Mouse (Mus musculus): ENCODE measurements at regions not wholly inside any gene's neighbourhood (a gene's known extent, or its start where the extent isn't known, plus 50 kb on each side); places are given as distances from the start of the nearest gene placed in this dataset.

DNA sequence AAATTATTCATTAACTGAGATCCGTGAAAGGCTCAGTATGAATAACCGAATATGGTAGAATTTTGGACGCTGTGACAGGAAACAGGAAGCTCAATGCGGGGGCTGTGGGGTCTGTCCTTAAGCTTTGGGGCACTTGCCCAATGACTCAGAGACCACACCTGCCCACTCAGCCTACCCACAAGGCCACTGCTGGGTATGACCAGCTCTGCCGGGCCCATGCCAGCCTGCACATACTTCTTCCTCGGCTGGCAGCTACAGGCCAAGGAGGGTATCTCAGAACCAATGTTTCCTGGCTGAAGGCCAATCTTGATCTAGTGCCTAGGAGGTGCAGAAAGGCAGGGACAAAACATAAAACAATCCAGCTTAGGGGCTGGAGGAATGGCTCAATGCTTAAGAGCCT, 230.9 kb upstream of the Serp2 start:
- Histone ChIP-seq H3K36me3 (ENCODE audit: control insufficient read depth, insufficient read depth, low read length, poor library complexity, severe bottlenecking) (no peaks in the 10 kb centered on the region), H3K27me3 (ENCODE audit: control insufficient read depth, insufficient read depth, low read length, poor library complexity, severe bottlenecking) (no peaks in the 10 kb centered on the region)
- no peak for DNase-seq (ENCODE audit: low read depth, low spot score)

DNA sequence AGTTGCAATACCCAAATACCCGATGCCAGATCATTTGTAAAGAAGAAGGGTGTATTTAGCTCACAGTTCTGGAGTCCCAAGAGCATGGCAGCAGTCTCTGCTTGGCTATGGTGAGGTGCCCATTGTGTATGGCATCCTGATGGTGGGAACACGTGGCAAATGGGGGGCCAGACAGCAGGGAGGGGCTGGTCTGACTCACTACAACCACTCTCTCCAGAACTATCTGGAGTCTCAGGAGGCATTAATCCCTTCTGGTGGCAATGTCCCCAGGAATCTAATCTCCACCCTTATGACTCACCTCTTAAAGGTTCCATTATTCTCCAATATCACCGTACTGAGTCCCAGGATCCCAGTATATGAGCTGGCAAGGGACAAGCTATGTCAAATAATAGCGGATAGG, 229.5 kb upstream of the Serp2 start:
- no peaks in the 10 kb centered on the region for H3K27me3 ChIP-seq (ENCODE audit: control insufficient read depth, insufficient read depth, low read length, poor library complexity, severe bottlenecking)
- no peak for DNase-seq (ENCODE audit: low read depth, low spot score)
- no peaks in the 10 kb centered on the region for H3K36me3 ChIP-seq (ENCODE audit: control insufficient read depth, insufficient read depth, low read length, poor library complexity, severe bottlenecking)

DNA sequence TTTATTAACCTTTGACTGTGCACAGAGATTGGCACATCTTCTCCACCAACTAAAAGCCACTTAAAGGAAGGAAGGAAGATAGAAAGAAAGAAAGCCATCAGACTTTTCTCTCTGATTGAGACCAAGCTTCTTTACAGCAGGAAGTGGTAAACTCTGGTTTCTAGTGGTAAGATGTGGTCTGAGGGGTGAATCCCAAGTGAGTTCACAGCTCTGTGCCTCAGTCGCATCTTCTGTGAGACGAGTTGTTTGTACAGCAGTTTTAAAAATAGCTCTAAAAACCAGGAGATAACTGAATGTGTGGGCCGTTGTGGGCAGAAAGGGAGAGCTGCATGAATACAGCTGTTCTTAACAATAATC, 224.8 kb upstream of the Serp2 start:
- Histone ChIP-seq H3K36me3 (ENCODE audit: control insufficient read depth, insufficient read depth, low read length, poor library complexity, severe bottlenecking) (no peaks in the 10 kb centered on the region), H3K27me3 (ENCODE audit: control insufficient read depth, insufficient read depth, low read length, poor library complexity, severe bottlenecking) (no peaks in the 10 kb centered on the region)
- DNase-seq (ENCODE audit: low read depth, low spot score): peak; percentile 33

- Histone ChIP-seq H3K36me3 (ENCODE audit: control insufficient read depth, insufficient read depth, low read length, poor library complexity, severe bottlenecking) (no peaks in the 10 kb centered on the region), H3K27me3 (ENCODE audit: control insufficient read depth, insufficient read depth, low read length, poor library complexity, severe bottlenecking) (no peaks in the 10 kb centered on the region)
- DNase-seq (ENCODE audit: low read depth, low spot score): no peak
Measured at GRCm38 (mm10) chr14:76780572-76781523, 224.2 kb upstream of the Serp2 start.

DNA sequence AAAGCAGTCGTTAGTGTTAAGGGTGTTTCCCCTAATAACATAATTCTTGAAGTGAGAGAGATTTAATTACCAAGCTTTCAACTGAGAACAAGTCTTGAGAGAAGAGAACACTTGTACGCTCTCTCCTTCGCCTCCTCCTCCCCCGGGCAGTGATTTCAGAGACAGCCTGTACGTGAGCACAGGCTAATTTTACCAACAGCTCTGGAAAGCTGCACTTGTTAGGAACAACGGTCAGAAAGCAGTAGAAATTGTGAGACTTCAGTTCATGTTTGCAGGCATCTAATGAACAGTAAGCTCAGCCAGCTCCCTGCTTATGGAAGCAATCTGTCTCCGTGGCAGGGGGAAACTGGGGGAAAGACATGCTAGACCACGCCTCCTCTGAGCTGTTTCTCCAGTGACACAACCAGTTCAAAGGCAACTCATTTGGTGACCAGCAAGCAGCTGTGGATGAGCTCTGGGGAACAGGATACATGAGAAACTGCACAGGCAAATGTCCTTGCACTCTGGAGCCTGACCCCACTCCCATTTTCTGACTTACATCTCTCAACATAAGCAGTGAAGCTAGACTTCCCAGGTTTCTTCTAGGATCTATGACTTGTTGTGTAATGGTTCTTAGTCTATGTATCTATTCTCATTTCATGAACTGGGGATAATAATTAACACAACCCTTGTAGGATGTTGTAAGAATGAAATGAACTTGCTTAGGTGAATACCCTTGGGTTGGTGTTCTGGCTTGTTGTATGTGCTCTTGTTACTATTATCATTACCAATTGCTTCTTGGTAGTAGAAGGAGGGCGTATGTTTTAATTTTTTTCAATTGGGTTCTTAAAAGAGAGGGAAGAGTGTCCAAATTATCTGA, 222.1 kb upstream of the Serp2 start:
- Histone ChIP-seq H3K36me3 (ENCODE audit: control insufficient read depth, insufficient read depth, low read length, poor library complexity, severe bottlenecking) (no peaks in the 10 kb centered on the region), H3K27me3 (ENCODE audit: control insufficient read depth, insufficient read depth, low read length, poor library complexity, severe bottlenecking) (no peaks in the 10 kb centered on the region)
- no peak for DNase-seq (ENCODE audit: low read depth, low spot score)

GRCm38 (mm10) chr14:76775387-76775924, 218.8 kb upstream of the Serp2 start:
- DNase-seq (ENCODE audit: low read depth, low spot score): no peak
- H3K36me3 ChIP-seq (ENCODE audit: control insufficient read depth, insufficient read depth, low read length, poor library complexity, severe bottlenecking): no peaks in the 10 kb centered on the region
- no peaks in the 10 kb centered on the region for H3K27me3 ChIP-seq (ENCODE audit: control insufficient read depth, insufficient read depth, low read length, poor library complexity, severe bottlenecking)

GRCm38 (mm10) chr14:76772781-76773438, 216.2 kb upstream of the Serp2 start:
- Histone ChIP-seq H3K36me3 (ENCODE audit: control insufficient read depth, insufficient read depth, low read length, poor library complexity, severe bottlenecking) (no peaks in the 10 kb centered on the region), H3K27me3 (ENCODE audit: control insufficient read depth, insufficient read depth, low read length, poor library complexity, severe bottlenecking) (no peaks in the 10 kb centered on the region)
- no peak for DNase-seq (ENCODE audit: low read depth, low spot score)

DNA sequence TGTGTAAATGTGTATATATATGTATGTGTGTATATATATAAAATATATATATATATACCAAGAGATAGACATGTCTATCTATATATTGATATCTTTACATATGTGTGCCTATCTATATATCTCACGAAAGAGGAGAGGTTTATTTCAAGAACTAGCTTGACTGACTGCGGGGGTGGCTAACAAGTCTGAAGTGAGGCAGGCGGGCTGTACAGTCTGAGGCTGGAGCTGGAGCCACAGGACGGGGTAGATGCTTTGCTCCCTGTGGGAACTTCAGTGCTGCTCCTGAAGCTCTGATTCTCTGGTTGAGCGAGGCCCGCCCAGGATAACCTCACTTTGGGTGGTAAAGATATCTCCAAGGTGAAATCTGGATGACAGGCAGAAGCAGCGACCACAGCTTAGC, 213.4 kb upstream of the Serp2 start:
- Histone ChIP-seq H3K36me3 (ENCODE audit: control insufficient read depth, insufficient read depth, low read length, poor library complexity, severe bottlenecking) (no peaks in the 10 kb centered on the region), H3K27me3 (ENCODE audit: control insufficient read depth, insufficient read depth, low read length, poor library complexity, severe bottlenecking) (no peaks in the 10 kb centered on the region)
- no peak for DNase-seq (ENCODE audit: low read depth, low spot score)

DNA sequence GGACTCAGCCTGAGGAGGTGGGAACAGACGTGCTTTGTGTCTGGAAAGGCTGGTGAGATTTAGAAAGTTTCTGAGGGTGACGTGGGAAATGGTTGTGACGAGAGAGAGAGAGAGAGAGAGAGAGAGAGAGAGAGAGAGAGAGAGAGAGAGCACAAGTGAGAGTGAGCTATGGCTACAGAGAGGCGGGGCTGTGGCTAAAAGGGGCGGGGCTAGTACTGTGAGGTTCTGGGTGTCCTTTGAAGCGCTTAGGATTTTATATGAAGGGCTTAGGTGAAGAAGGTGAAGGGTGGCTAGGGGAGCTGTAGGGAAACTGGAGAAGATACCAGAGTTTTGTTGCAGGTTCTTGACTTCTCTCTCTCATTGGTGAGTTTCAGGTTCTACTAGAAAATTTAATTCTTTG, 210.6 kb upstream of the Serp2 start:
- Histone ChIP-seq H3K36me3 (ENCODE audit: control insufficient read depth, insufficient read depth, low read length, poor library complexity, severe bottlenecking) (no peaks in the 10 kb centered on the region), H3K27me3 (ENCODE audit: control insufficient read depth, insufficient read depth, low read length, poor library complexity, severe bottlenecking) (no peaks in the 10 kb centered on the region)
- DNase-seq (ENCODE audit: low read depth, low spot score): no peak

DNA sequence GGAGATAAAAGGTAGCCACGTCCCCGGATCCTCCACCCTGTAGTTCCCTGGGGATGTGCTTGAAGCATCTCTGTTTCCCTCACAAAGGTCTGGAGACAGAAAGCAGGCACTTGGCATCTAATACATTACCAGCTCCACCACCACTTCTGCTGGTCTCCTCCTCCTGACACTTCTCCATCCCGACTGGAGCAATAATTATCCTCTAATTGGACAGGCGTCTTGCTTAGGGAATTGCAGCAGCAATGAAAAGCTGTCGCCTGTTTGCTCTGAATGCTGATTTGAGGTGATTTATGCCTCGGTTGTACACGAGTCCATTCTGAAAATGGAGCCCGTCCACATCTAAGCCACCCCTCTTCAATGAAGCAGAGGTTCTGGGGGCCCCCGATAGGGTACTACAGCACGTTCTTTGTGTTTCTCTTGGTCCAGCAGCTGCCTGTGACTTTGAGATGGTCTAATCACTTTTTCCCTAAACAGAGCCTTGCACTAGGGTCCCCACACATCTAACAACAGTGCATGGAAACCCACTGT, 209.6 kb upstream of the Serp2 start:
- Histone ChIP-seq H3K36me3 (ENCODE audit: control insufficient read depth, insufficient read depth, low read length, poor library complexity, severe bottlenecking) (no peaks in the 10 kb centered on the region), H3K27me3 (ENCODE audit: control insufficient read depth, insufficient read depth, low read length, poor library complexity, severe bottlenecking) (no peaks in the 10 kb centered on the region)
- no peak for DNase-seq (ENCODE audit: low read depth, low spot score)

- DNase-seq (ENCODE audit: low read depth, low spot score): no peak
- H3K36me3 ChIP-seq (ENCODE audit: control insufficient read depth, insufficient read depth, low read length, poor library complexity, severe bottlenecking): no peaks in the 10 kb centered on the region
- no peaks in the 10 kb centered on the region for H3K27me3 ChIP-seq (ENCODE audit: control insufficient read depth, insufficient read depth, low read length, poor library complexity, severe bottlenecking)
Measured at GRCm38 (mm10) chr14:76765094-76765504, 208.4 kb upstream of the Serp2 start.

DNA sequence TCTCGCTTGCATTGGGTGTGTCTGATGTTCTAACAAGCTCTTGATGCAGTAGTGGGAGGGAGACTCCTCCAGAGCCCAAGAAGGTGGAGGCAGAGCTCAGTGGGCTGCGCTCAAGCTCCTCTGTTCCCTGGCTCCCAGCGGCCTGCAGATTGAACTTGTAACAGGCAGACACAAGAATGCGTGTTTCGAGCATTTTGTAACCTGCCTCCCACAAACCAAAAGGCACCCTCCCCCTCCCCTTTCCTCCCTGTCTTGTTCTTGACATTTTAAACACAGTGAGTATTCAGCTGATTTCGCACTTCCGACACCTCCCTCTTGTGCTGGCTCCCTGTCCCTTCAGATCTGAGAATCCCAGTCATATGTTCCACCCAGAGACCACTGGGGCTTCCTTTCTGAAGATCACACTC, 207.7 kb upstream of the Serp2 start:
- Histone ChIP-seq H3K27me3 (ENCODE audit: control insufficient read depth, insufficient read depth, low read length, poor library complexity, severe bottlenecking) (no peaks in the 10 kb centered on the region), H3K36me3 (ENCODE audit: control insufficient read depth, insufficient read depth, low read length, poor library complexity, severe bottlenecking) (no peaks in the 10 kb centered on the region)
- peak; percentile 22 for DNase-seq (ENCODE audit: low read depth, low spot score)

DNA sequence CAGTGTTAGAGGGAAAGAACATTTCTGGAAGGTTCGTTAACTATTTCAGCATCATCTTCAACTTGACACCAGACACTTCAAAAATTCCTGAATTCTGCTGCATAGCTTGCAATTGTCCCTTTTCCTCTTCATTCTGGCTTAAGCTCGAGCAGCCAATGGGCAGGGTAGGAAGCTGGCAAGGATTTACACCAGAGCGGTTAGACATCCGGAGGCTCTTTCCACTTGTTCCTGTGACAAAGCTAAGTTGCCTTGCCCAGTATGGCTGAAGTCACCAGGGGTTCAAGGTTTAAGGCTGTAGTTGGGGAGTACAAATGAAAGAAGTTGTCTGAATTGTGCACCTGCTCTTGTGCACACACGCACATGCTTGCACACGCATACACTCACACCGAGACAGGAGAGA, 206.8 kb upstream of the Serp2 start:
- H3K27me3 ChIP-seq (ENCODE audit: control insufficient read depth, insufficient read depth, low read length, poor library complexity, severe bottlenecking): no peaks in the 10 kb centered on the region
- H3K36me3 ChIP-seq (ENCODE audit: control insufficient read depth, insufficient read depth, low read length, poor library complexity, severe bottlenecking): no peaks in the 10 kb centered on the region
- no peak for DNase-seq (ENCODE audit: low read depth, low spot score)

- Histone ChIP-seq H3K27me3 (ENCODE audit: control insufficient read depth, insufficient read depth, low read length, poor library complexity, severe bottlenecking) (no peaks in the 10 kb centered on the region), H3K36me3 (ENCODE audit: control insufficient read depth, insufficient read depth, low read length, poor library complexity, severe bottlenecking) (no peaks in the 10 kb centered on the region)
- DNase-seq (ENCODE audit: low read depth, low spot score): no peak
Measured at GRCm38 (mm10) chr14:76762777-76763176, 206.1 kb upstream of the Serp2 start.
